Mouse (Mus musculus) embryonic fibroblast, embryonic 13.5 days (primary cell): ENCODE measurements around the gene Tcf20. TPM values are rescaled to one million over a fixed set of nuclear protein-coding genes. Genes with fewer than 3 reads are reported as not detected.

Experiments
- H3K27ac ChIP-seq: 2 replicates; pipeline ENCODE4 v1.5.1; 2012; ENCODE audit warnings: low read length, control low read depth, inconsistent platforms; ENCODE audit not compliant: insufficient read depth
- H3K4me1 ChIP-seq: 2 replicates; pipeline ENCODE4 v1.6.1; 2011; ENCODE audit warnings: low read length; ENCODE audit not compliant: control insufficient read depth, insufficient read depth
- H3K4me3 ChIP-seq: 2 replicates; pipeline ENCODE4 v1.5.1; 2011; ENCODE audit warnings: mild to moderate bottlenecking, control low read depth, low read length; ENCODE audit not compliant: insufficient read depth
- CTCF ChIP-seq: IDR thresholded peaks from 2 replicates; pipeline ENCODE4 v1.5.1; 2011; ENCODE audit warnings: mild to moderate bottlenecking, control low read depth, low read length, moderate library complexity, borderline replicate concordance; ENCODE audit not compliant: insufficient read depth
- POLR2A ChIP-seq: IDR thresholded peaks from 2 replicates; pipeline ENCODE4 v1.6.1; 2011; ENCODE audit warnings: low read depth, mild to moderate bottlenecking, control low read depth, low read length, moderate library complexity
- polyA plus RNA-seq: library from polyadenylated mRNA; stranded (reverse); fragments of >200 nt; gene quantifications from 2 replicates; pipeline ENCODE4 v1.2.4, GENCODE M21; 2011; ENCODE audit warnings: low read depth; ENCODE audit not compliant: missing spikeins, insufficient read length

Tcf20 gene
- polyA plus RNA-seq, 1 experiment, result 56.9 TPM

- no peak overlapping the region for H3K27ac ChIP-seq
- no peak overlapping the region for H3K4me3 ChIP-seq
- TF ChIP-seq POLR2A (no peak), CTCF (no peak)
- H3K4me1 ChIP-seq, result no peaks in the 10 kb centered on the region
These were observed 161.8 kb downstream of the Tcf20 start for GRCm38 (mm10) chr15:82825866-82826265.

GRCm38 (mm10) chr15:82822347-82822746 lies 165.3 kb downstream of the Tcf20 start:
- H3K4me3 ChIP-seq, result no peak overlapping the region
- no peak overlapping the region for H3K27ac ChIP-seq
- H3K4me1 ChIP-seq, result no peaks in the 10 kb centered on the region
- TF ChIP-seq POLR2A, result no peak
- TF ChIP-seq CTCF, result no peak

- H3K4me3 ChIP-seq, result no peak overlapping the region
- no peak overlapping the region for H3K27ac ChIP-seq
- no peak for TF ChIP-seq POLR2A
- H3K4me1 ChIP-seq, result no peaks in the 10 kb centered on the region
These were observed 166.0 kb downstream of the Tcf20 start for GRCm38 (mm10) chr15:82821657-82822056.

DNA sequence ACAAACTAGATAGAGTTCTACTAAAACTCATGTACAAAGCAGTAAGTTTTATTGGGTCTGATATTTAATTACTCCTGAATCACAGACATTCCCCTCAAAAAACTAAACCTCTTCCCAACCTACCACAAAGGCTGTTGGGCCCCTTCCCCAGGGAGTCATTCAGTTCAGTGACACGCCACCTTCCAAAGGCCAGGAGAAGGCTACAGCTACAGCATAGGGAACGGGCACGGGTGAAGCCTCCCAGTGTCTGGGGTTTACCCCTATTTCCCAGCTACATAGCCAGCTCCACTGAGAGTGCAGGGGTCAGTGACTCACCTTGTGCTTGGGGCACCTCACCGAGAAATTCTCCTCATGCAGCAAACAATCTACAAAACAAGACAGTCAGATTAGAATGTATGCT lies 172.4 kb downstream of the Tcf20 start:
- Histone ChIP-seq H3K4me1 (no peaks in the 10 kb centered on the region), H3K27ac (no peak overlapping the region), H3K4me3 (no peak overlapping the region)
- TF ChIP-seq POLR2A, result no peak
- no peak for TF ChIP-seq CTCF

GRCm38 (mm10) chr15:82814806-82815205 lies 172.9 kb downstream of the Tcf20 start:
- no peak overlapping the region for H3K27ac ChIP-seq

DNA sequence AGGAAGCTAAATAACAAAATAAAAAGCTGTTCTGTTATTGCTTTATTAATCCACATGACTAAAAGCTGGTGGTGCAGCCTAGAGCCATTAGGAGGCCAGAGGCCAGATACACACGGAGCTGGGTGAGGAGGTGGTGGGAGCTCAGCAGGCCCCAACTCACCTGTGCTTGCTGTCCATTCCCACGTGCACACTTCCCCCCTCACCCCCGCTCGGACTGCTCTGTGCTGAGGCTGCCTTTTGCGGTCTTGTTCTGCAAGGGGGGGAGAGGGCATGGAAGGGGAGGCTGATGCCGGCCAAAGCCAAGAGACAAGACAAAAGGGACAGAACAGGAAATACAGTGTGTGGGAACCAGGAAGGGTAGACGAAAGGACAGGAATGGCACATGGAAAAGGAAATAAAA lies 173.4 kb downstream of the Tcf20 start:
- Histone ChIP-seq H3K4me3 (no peak overlapping the region), H3K4me1 (no peaks in the 10 kb centered on the region), H3K27ac (no peak overlapping the region)
- no peak for TF ChIP-seq POLR2A

More at GRCm38 (mm10) chr15:82814806-82815205, 172.9 kb downstream of the Tcf20 start:
- TF ChIP-seq POLR2A (no peak), CTCF (peak; percentile 85)
- Histone ChIP-seq H3K4me3 (no peak overlapping the region), H3K4me1 (no peaks in the 10 kb centered on the region)

GRCm38 (mm10) chr15:82810556-82810955 lies 177.1 kb downstream of the Tcf20 start:
- no peak overlapping the region for H3K4me3 ChIP-seq
- H3K4me1 ChIP-seq, result no peaks in the 10 kb centered on the region
- TF ChIP-seq POLR2A (no peak), CTCF (no peak)
- no peak overlapping the region for H3K27ac ChIP-seq

DNA sequence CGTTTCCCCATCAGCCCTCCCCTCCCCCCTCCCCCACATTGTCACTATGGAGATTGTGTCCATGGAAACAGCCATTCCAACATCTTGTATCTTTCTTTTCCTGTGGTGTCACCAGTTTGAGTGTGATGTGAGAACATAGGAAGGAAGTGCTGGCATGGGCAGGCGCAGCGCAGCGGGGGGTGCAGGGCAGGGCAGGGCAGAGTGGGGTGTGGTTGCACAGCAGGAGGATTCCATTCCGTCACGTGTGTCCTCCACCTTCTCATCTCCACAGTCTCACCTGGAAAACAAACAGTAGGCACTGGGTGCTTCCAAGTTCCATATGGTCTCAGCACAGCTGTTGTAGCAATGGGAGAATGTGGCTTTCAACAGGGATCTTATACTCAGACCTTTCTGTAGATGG lies 178.2 kb downstream of the Tcf20 start:
- TF ChIP-seq POLR2A, result no peak
- no peak for TF ChIP-seq CTCF
- Histone ChIP-seq H3K4me3 (no peak overlapping the region), H3K4me1 (no peaks in the 10 kb centered on the region), H3K27ac (no peak overlapping the region)

GRCm38 (mm10) chr15:82806969-82807763 lies 180.5 kb downstream of the Tcf20 start:
- Histone ChIP-seq H3K4me1 (no peaks in the 10 kb centered on the region), H3K27ac (no peak overlapping the region), H3K4me3 (no peak overlapping the region)
- no peak for TF ChIP-seq CTCF
- TF ChIP-seq POLR2A, result no peak

DNA sequence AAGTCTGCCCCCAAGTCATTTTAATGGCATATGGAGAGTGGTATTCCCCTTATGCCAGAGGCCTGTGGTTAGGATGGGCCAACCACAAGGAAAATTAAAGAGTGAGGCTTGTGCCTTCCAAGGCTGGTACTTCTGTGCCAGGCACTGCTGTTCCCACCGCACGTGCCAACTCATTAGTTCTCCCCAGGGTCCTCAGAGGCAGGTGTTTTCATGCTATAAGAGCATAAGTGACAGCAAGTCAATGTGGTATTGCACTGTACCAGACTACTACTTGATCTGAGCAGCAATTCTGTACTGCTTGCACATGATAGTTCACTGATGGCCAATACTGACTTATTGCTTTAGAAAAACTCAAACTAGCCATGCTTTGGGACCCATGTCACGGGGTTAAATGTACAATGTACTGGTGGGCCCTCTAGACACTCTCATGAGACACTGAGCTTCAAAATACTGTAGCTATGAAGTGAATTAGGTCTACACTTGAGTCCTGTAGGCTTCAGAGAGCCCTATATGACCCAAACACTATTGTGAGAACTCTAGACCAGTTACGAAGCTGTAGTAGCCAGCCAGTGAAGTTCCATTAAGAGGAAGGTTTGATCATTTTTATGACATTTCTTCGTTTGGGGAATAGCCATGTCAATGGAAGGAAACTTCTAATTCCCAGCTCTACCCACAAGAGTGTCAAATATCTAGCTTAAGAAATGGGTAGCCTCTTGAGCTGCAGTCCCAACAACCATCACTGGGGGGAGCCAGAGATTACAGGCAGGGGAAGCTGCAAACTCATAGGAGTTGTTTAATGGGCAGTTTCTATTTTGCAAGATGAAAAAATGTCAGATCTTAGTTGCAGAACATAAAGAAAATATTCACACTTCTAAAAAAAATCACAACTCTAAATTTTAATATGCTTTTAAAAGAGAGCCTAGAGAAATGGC lies 182.7 kb downstream of the Tcf20 start:
- Histone ChIP-seq H3K27ac (no peak overlapping the region), H3K4me3 (no peak overlapping the region), H3K4me1 (no peaks in the 10 kb centered on the region)
- TF ChIP-seq POLR2A (no peak), CTCF (peak; percentile 47; the same call in 1 of the 2 replicates)
